Mouse (Mus musculus): ENCODE measurements around the gene Cfd. TPM values are rescaled to one million over a fixed set of nuclear protein-coding genes. Genes with fewer than 3 reads are reported as not detected.

Cfd gene
- polyA plus RNA-seq, 1 experiment from 2014 or later, result not detected

- no peak overlapping the region for H3K4me2 ChIP-seq
- H3K36me3 ChIP-seq, result peaks cover 83% of the 10 kb centered on the region
- H3K4me1 ChIP-seq, result peaks cover 46% of the 10 kb centered on the region
- no peak overlapping the region for H3K4me3 ChIP-seq
- 69% methylated on average over 10 of the region's 10 CpGs for WGBS
- H3K27ac ChIP-seq, result no peak overlapping the region
- no peaks in the 10 kb centered on the region for H3K27me3 ChIP-seq
- H3K9me3 ChIP-seq, result no peaks in the 10 kb centered on the region
- no peak for ATAC-seq (ENCODE audit: insufficient number of reproducible peaks, low FRiP score, low TSS enrichment, low read depth)
- no peak overlapping the region for H3K9ac ChIP-seq
These were observed 27.7 kb upstream of the Cfd start for GRCm38 (mm10) chr10:79862925-79863324.

GRCm38 (mm10) chr10:79864351-79865188, 26.1 kb upstream of the Cfd start:
- Histone ChIP-seq H3K4me1 (peaks cover 31% of the 10 kb centered on the region), H3K9me3 (no peaks in the 10 kb centered on the region), H3K27me3 (no peaks in the 10 kb centered on the region), H3K4me2 (no peak overlapping the region), H3K4me3 (no peak overlapping the region), H3K9ac (no peak overlapping the region), H3K27ac (peak overlapping the region; percentile 72), H3K36me3 (peaks cover 73% of the 10 kb centered on the region)
- 42% methylated on average over 10 of the region's 10 CpGs for WGBS
- ATAC-seq (ENCODE audit: insufficient number of reproducible peaks, low FRiP score, low TSS enrichment, low read depth), result no peak

GRCm38 (mm10) chr10:79865189-79865601, 25.5 kb upstream of the Cfd start:
- H3K4me2 ChIP-seq, result no peak overlapping the region
- H3K4me3 ChIP-seq, result no peak overlapping the region

GRCm38 (mm10) chr10:79865801-79866295, 24.8 kb upstream of the Cfd start:
- peaks cover 18% of the 10 kb centered on the region for H3K4me1 ChIP-seq
- no peaks in the 10 kb centered on the region for H3K9me3 ChIP-seq
- H3K36me3 ChIP-seq, result peaks cover 61% of the 10 kb centered on the region
- no peak overlapping the region for H3K27ac ChIP-seq
- WGBS, result 65% methylated on average over 19 of the region's 19 CpGs
- ATAC-seq (ENCODE audit: insufficient number of reproducible peaks, low FRiP score, low TSS enrichment, low read depth), result no peak
- no peaks in the 10 kb centered on the region for H3K27me3 ChIP-seq
- H3K9ac ChIP-seq, result no peak overlapping the region
- H3K4me3 ChIP-seq, result no peak overlapping the region
- H3K4me2 ChIP-seq, result no peak overlapping the region

More at GRCm38 (mm10) chr10:79865189-79865601, 25.5 kb upstream of the Cfd start:
- no peaks in the 10 kb centered on the region for H3K9me3 ChIP-seq
- H3K4me1 ChIP-seq, result peaks cover 25% of the 10 kb centered on the region
- 62% methylated on average over 12 of the region's 12 CpGs for WGBS
- H3K9ac ChIP-seq, result no peak overlapping the region
- ATAC-seq (ENCODE audit: insufficient number of reproducible peaks, low FRiP score, low TSS enrichment, low read depth), result no peak
- peak overlapping the region; percentile 72; the same call in 1 of the 2 replicates for H3K27ac ChIP-seq
- peaks cover 67% of the 10 kb centered on the region for H3K36me3 ChIP-seq
- no peaks in the 10 kb centered on the region for H3K27me3 ChIP-seq

- no peak for ATAC-seq (ENCODE audit: insufficient number of reproducible peaks, low FRiP score, low TSS enrichment, low read depth)
- H3K4me3 ChIP-seq, result no peak overlapping the region
- H3K27me3 ChIP-seq, result no peaks in the 10 kb centered on the region
- no peak overlapping the region for H3K27ac ChIP-seq
- H3K9ac ChIP-seq, result no peak overlapping the region
- no peak overlapping the region for H3K4me2 ChIP-seq
- peaks cover 53% of the 10 kb centered on the region for H3K36me3 ChIP-seq
- H3K4me1 ChIP-seq, result peaks cover 12% of the 10 kb centered on the region; the same call in 1 of the 2 replicates
- 59% methylated on average over 11 of the region's 11 CpGs for WGBS
- H3K9me3 ChIP-seq, result no peaks in the 10 kb centered on the region
These were observed 24.1 kb upstream of the Cfd start for GRCm38 (mm10) chr10:79866601-79867000.

GRCm38 (mm10) chr10:79871845-79872244, 18.8 kb upstream of the Cfd start:
- 84% methylated on average over 8 of the region's 8 CpGs for WGBS
- peaks cover 26% of the 10 kb centered on the region for H3K4me1 ChIP-seq
- no peak for ATAC-seq (ENCODE audit: insufficient number of reproducible peaks, low FRiP score, low TSS enrichment, low read depth)
- no peak overlapping the region for H3K4me3 ChIP-seq
- H3K27me3 ChIP-seq, result no peaks in the 10 kb centered on the region
- H3K27ac ChIP-seq, result no peak overlapping the region; the same call in 1 of the 2 replicates
- no peak overlapping the region for H3K9ac ChIP-seq
- no peaks in the 10 kb centered on the region for H3K9me3 ChIP-seq
- H3K4me2 ChIP-seq, result no peak overlapping the region
- peaks cover 11% of the 10 kb centered on the region; the same call in 1 of the 2 replicates for H3K36me3 ChIP-seq

GRCm38 (mm10) chr10:79872862-79873261, 17.8 kb upstream of the Cfd start:
- H3K9ac ChIP-seq, result no peak overlapping the region
- peaks cover 29% of the 10 kb centered on the region for H3K4me1 ChIP-seq
- ATAC-seq (ENCODE audit: insufficient number of reproducible peaks, low FRiP score, low TSS enrichment, low read depth), result no peak
- no peaks in the 10 kb centered on the region for H3K27me3 ChIP-seq
- peak overlapping the region; percentile 71 for H3K4me3 ChIP-seq
- H3K4me2 ChIP-seq, result peak overlapping the region; percentile 89
- H3K36me3 ChIP-seq, result 0 out of 2 replicates have a peak, but pooled peaks cover 5% of the 10 kb centered on the region
- 0 out of 2 replicates have a peak overlapping the region, but pooled peaks have one; percentile 3 for H3K27ac ChIP-seq
- no peaks in the 10 kb centered on the region for H3K9me3 ChIP-seq
- WGBS, result 34% methylated on average over 3 of the region's 3 CpGs

- no peak for ATAC-seq (ENCODE audit: insufficient number of reproducible peaks, low FRiP score, low TSS enrichment, low read depth)
- peaks cover 32% of the 10 kb centered on the region for H3K4me1 ChIP-seq
- peak overlapping the region; percentile 71 for H3K4me3 ChIP-seq
- peak overlapping the region; percentile 89 for H3K4me2 ChIP-seq
- 5% methylated on average over 6 of the region's 6 CpGs for WGBS
- no peaks in the 10 kb centered on the region for H3K9me3 ChIP-seq
- no peaks in the 10 kb centered on the region for H3K27me3 ChIP-seq
- no peak overlapping the region for H3K9ac ChIP-seq
- 0 out of 2 replicates have a peak, but pooled peaks cover 5% of the 10 kb centered on the region for H3K36me3 ChIP-seq
- H3K27ac ChIP-seq, result peak overlapping the region; percentile 80; the same call in 1 of the 2 replicates
These were observed 17.3 kb upstream of the Cfd start for GRCm38 (mm10) chr10:79873313-79873712.

GRCm38 (mm10) chr10:79873715-79874289, 16.9 kb upstream of the Cfd start:
- H3K4me2 ChIP-seq, result peak overlapping the region; percentile 89
- ATAC-seq (ENCODE audit: insufficient number of reproducible peaks, low FRiP score, low TSS enrichment, low read depth), result no peak
- peaks cover 32% of the 10 kb centered on the region for H3K4me1 ChIP-seq
- peak overlapping the region; percentile 78 for H3K9ac ChIP-seq
- peak overlapping the region; percentile 71 for H3K4me3 ChIP-seq
- H3K9me3 ChIP-seq, result no peaks in the 10 kb centered on the region
- H3K36me3 ChIP-seq, result 0 out of 2 replicates have a peak, but pooled peaks cover 5% of the 10 kb centered on the region
- H3K27me3 ChIP-seq, result no peaks in the 10 kb centered on the region
- H3K27ac ChIP-seq, result peak overlapping the region; percentile 80
- WGBS, result under 1% methylated on average over 26 of the region's 26 CpGs

- H3K4me1 ChIP-seq, result peaks cover 32% of the 10 kb centered on the region
- peak within 1 kb of the TSS; percentile 71 for H3K4me3 ChIP-seq
- H3K9ac ChIP-seq, result peak within 1 kb of the TSS; percentile 78
- H3K27ac ChIP-seq, result peak within 1 kb of the TSS; percentile 80
- H3K9me3 ChIP-seq, result no peaks in the 10 kb centered on the region
- no peaks in the 10 kb centered on the region for H3K27me3 ChIP-seq
- 0 out of 2 replicates have a peak, but pooled peaks cover 2% of the 10 kb centered on the region for H3K36me3 ChIP-seq
- under 1% methylated on average over 52 of the region's 57 CpGs for WGBS
- H3K4me2 ChIP-seq, result peak within 1 kb of the TSS; percentile 89
- ATAC-seq (ENCODE audit: insufficient number of reproducible peaks, low FRiP score, low TSS enrichment, low read depth), result peak; percentile 75
These were observed 16.3 kb upstream of the Cfd start, which contains the start of the genes Prtn3 and Plppr3 for GRCm38 (mm10) chr10:79874290-79874862. Prtn3 (plus strand) TSS chr10:79874476. Plppr3 (minus strand) TSS chr10:79874634.

GRCm38 (mm10) chr10:79877174-79877573, 13.5 kb upstream of the Cfd start:
- H3K27ac ChIP-seq, result no peak overlapping the region
- H3K4me3 ChIP-seq, result no peak overlapping the region
- H3K4me2 ChIP-seq, result no peak overlapping the region
- H3K4me1 ChIP-seq, result peaks cover 39% of the 10 kb centered on the region
- WGBS, result 67% methylated on average over 1 of the region's 1 CpGs
- H3K9ac ChIP-seq, result no peak overlapping the region
- H3K9me3 ChIP-seq, result no peaks in the 10 kb centered on the region
- peaks cover 6% of the 10 kb centered on the region; the same call in 1 of the 2 replicates for H3K27me3 ChIP-seq
- H3K36me3 ChIP-seq, result no peaks in the 10 kb centered on the region
- ATAC-seq (ENCODE audit: insufficient number of reproducible peaks, low FRiP score, low TSS enrichment, low read depth), result no peak
